Mouse (Mus musculus) kidney, embryonic 15.5 days (tissue): ENCODE measurements around the gene Sparc. TPM values are rescaled to one million over a fixed set of nuclear protein-coding genes. Genes with fewer than 3 reads are reported as not detected.

ENCODE experiments used
- ATAC-seq: fragments of 200-750 bp; cut with Nextera tagmentation; replicated peaks from 2 replicates; pipeline ENCODE4 v1.8.0; 2017; ENCODE audit warnings: moderate TSS enrichment; ENCODE audit not compliant: low FRiP score
- H3K27ac ChIP-seq: fragments of 300-500 bp; sonication (generic); 2 replicates; pipeline ENCODE4 v1.5.1; 2015; ENCODE audit warnings: mild to moderate bottlenecking, inconsistent platforms
- H3K27me3 ChIP-seq: fragments of 300-500 bp; sonication (generic); 2 replicates; pipeline ENCODE4 v1.6.1; 2015; ENCODE audit warnings: inconsistent platforms
- H3K36me3 ChIP-seq: fragments of 300-500 bp; sonication (generic); 2 replicates; pipeline ENCODE4 v1.6.1; 2015; ENCODE audit warnings: inconsistent platforms
- H3K4me1 ChIP-seq: fragments of 300-500 bp; sonication (generic); 2 replicates; pipeline ENCODE4 v1.6.1; 2015; ENCODE audit warnings: inconsistent platforms
- H3K4me2 ChIP-seq: fragments of 300-500 bp; sonication (generic); 2 replicates; pipeline ENCODE4 v1.6.1; 2015; ENCODE audit warnings: moderate library complexity, mild to moderate bottlenecking, inconsistent platforms
- H3K4me3 ChIP-seq: fragments of 300-500 bp; sonication (generic); replicated peaks from 2 replicates; pipeline ENCODE4 v1.5.1; 2015; ENCODE audit warnings: mild to moderate bottlenecking, inconsistent platforms
- H3K9ac ChIP-seq: fragments of 300-500 bp; sonication (generic); 2 replicates; pipeline ENCODE4 v1.6.1; 2015; ENCODE audit warnings: mild to moderate bottlenecking, inconsistent platforms
- H3K9me3 ChIP-seq: fragments of 300-500 bp; sonication (generic); replicated peaks from 2 replicates; pipeline ENCODE4 v1.6.1; 2016; ENCODE audit warnings: inconsistent platforms
- WGBS: fragments of 180-500 bp; shearing (Covaris S2); methylation state at CpG from one replicate; pipeline ENCODE4 v1.1.7; 2015; ENCODE audit warnings: mixed read lengths; 5-methylcytosine and 5-hydroxymethylcytosine counted together
- polyA plus RNA-seq: library from polyadenylated mRNA; unstranded; fragments of >200 nt; fragmentation: Nextera tagmentation; extraction: Ambion mirVana; gene quantifications from 2 replicates; pipeline ENCODE4 v1.2.1, GENCODE M21; 2015

Gene Sparc
- polyA plus RNA-seq, result 1,364 and 1,510 TPM in 2 replicates

- Histone ChIP-seq H3K9me3 (no peaks in the 10 kb centered on the region), H3K27ac (peak within 1 kb of the TSS; percentile 59), H3K9ac (no peak within 1 kb of the TSS), H3K36me3 (no peaks in the 10 kb centered on the region), H3K4me2 (no peak within 1 kb of the TSS), H3K27me3 (no peaks in the 10 kb centered on the region), H3K4me3 (no peak within 1 kb of the TSS), H3K4me1 (peaks cover 72% of the 10 kb centered on the region)
- no peak for ATAC-seq
- WGBS, result 92% methylated on average over 1 of the region's 1 CpGs
Measured at GRCm38 (mm10) chr11:55422978-55423377, at the start of gene Sparc. Gene Sparc (minus strand): TSS chr11:55423183.

GRCm38 (mm10) chr11:55471467-55471866, 48.5 kb upstream of the Sparc start:
- Histone ChIP-seq H3K4me3 (peak overlapping the region; percentile 88), H3K4me2 (peak overlapping the region; percentile 69), H3K4me1 (peaks cover 44% of the 10 kb centered on the region), H3K27ac (no peak overlapping the region), H3K9me3 (no peaks in the 10 kb centered on the region), H3K27me3 (no peaks in the 10 kb centered on the region), H3K36me3 (peaks cover 30% of the 10 kb centered on the region), H3K9ac (peak overlapping the region; percentile 95)
- WGBS, result 76% methylated on average over 7 of the region's 7 CpGs
- no peak for ATAC-seq

- 0 out of 2 replicates have a peak overlapping the region, but pooled peaks have one; percentile 3 for H3K27ac ChIP-seq
- H3K4me3 ChIP-seq, result peak overlapping the region; percentile 88
- H3K4me2 ChIP-seq, result peak overlapping the region; percentile 69
- H3K4me1 ChIP-seq, result peaks cover 41% of the 10 kb centered on the region
- peak overlapping the region; percentile 95 for H3K9ac ChIP-seq
- no peak for ATAC-seq
- WGBS, result 27% methylated on average over 8 of the region's 8 CpGs
- peaks cover 30% of the 10 kb centered on the region for H3K36me3 ChIP-seq
- no peaks in the 10 kb centered on the region for H3K9me3 ChIP-seq
- no peaks in the 10 kb centered on the region for H3K27me3 ChIP-seq
Measured at GRCm38 (mm10) chr11:55470761-55471160, 47.8 kb upstream of the Sparc start.

- Histone ChIP-seq H3K9ac (peak overlapping the region; percentile 95), H3K4me3 (peak overlapping the region; percentile 88), H3K9me3 (no peaks in the 10 kb centered on the region), H3K36me3 (peaks cover 30% of the 10 kb centered on the region), H3K27me3 (no peaks in the 10 kb centered on the region), H3K4me1 (peaks cover 40% of the 10 kb centered on the region), H3K4me2 (peak overlapping the region; percentile 69), H3K27ac (peak overlapping the region; percentile 89)
- ATAC-seq, result no peak; the same call in 1 of the 2 replicates
- WGBS, result under 1% methylated on average over 46 of the region's 46 CpGs
Measured at GRCm38 (mm10) chr11:55469923-55470691, 47.1 kb upstream of the Sparc start.

- WGBS, result 0% methylated on average over 57 of the region's 57 CpGs
Measured at GRCm38 (mm10) chr11:55469048-55469843, 46.3 kb upstream of the Sparc start, which contains the start of gene G3bp1. Gene G3bp1 (plus strand): TSS chr11:55469685.

GRCm38 (mm10) chr11:55468611-55469047, 45.6 kb upstream of the Sparc start:
- Histone ChIP-seq H3K9ac (peak overlapping the region; percentile 59), H3K27ac (peak overlapping the region; percentile 97), H3K4me1 (peaks cover 40% of the 10 kb centered on the region), H3K27me3 (no peaks in the 10 kb centered on the region), H3K4me2 (peak overlapping the region; percentile 87), H3K9me3 (no peaks in the 10 kb centered on the region), H3K4me3 (peak overlapping the region; percentile 88), H3K36me3 (peaks cover 15% of the 10 kb centered on the region)
- WGBS, result 2% methylated on average over 17 of the region's 17 CpGs
- 0 out of 2 replicates have a peak, but pooled peaks have one; percentile 24 for ATAC-seq

More at GRCm38 (mm10) chr11:55469048-55469843, 46.3 kb upstream of the Sparc start, which contains the start of gene G3bp1:
- Histone ChIP-seq H3K27me3 (no peaks in the 10 kb centered on the region), H3K36me3 (peaks cover 21% of the 10 kb centered on the region), H3K4me2 (peak within 1 kb of the TSS; percentile 87), H3K4me3 (peak within 1 kb of the TSS; percentile 88), H3K27ac (peak within 1 kb of the TSS; percentile 97), H3K9ac (peak within 1 kb of the TSS; percentile 95), H3K4me1 (peaks cover 44% of the 10 kb centered on the region), H3K9me3 (no peaks in the 10 kb centered on the region)
- ATAC-seq, result peak; percentile 97

GRCm38 (mm10) chr11:55468012-55468411, 45.0 kb upstream of the Sparc start:
- WGBS, result 53% methylated on average over 10 of the region's 10 CpGs
- Histone ChIP-seq H3K4me2 (peak overlapping the region; percentile 87), H3K36me3 (peaks cover 9% of the 10 kb centered on the region), H3K9ac (no peak overlapping the region), H3K4me1 (peaks cover 34% of the 10 kb centered on the region), H3K4me3 (peak overlapping the region; percentile 88; the same call in 1 of the 2 replicates), H3K9me3 (no peaks in the 10 kb centered on the region), H3K27me3 (no peaks in the 10 kb centered on the region), H3K27ac (peak overlapping the region; percentile 97)
- no peak; the same call in 1 of the 2 replicates for ATAC-seq

- WGBS, result 83% methylated on average over 3 of the region's 3 CpGs
- Histone ChIP-seq H3K4me1 (peaks cover 30% of the 10 kb centered on the region), H3K4me2 (no peak overlapping the region), H3K36me3 (no peaks in the 10 kb centered on the region), H3K4me3 (no peak overlapping the region), H3K9me3 (no peaks in the 10 kb centered on the region), H3K27ac (0 out of 2 replicates have a peak overlapping the region, but pooled peaks have one; percentile 51), H3K9ac (no peak overlapping the region), H3K27me3 (no peaks in the 10 kb centered on the region)
- no peak for ATAC-seq
Measured at GRCm38 (mm10) chr11:55465177-55465576, 42.2 kb upstream of the Sparc start.

GRCm38 (mm10) chr11:55464707-55465106, 41.7 kb upstream of the Sparc start:
- Histone ChIP-seq H3K4me1 (peaks cover 34% of the 10 kb centered on the region), H3K9ac (no peak overlapping the region), H3K4me3 (no peak overlapping the region), H3K36me3 (no peaks in the 10 kb centered on the region), H3K27me3 (no peaks in the 10 kb centered on the region), H3K9me3 (no peaks in the 10 kb centered on the region), H3K4me2 (no peak overlapping the region), H3K27ac (0 out of 2 replicates have a peak overlapping the region, but pooled peaks have one; percentile 51)
- 83% methylated on average over 10 of the region's 10 CpGs for WGBS
- no peak for ATAC-seq

GRCm38 (mm10) chr11:55462149-55462548, 39.2 kb upstream of the Sparc start:
- no peaks in the 10 kb centered on the region for H3K9me3 ChIP-seq
- ATAC-seq, result no peak
- 0 out of 2 replicates have a peak overlapping the region, but pooled peaks have one; percentile 92 for H3K27ac ChIP-seq
- no peak overlapping the region for H3K4me2 ChIP-seq
- peaks cover 35% of the 10 kb centered on the region for H3K4me1 ChIP-seq
- 0 out of 2 replicates have a peak, but pooled peaks cover 7% of the 10 kb centered on the region for H3K36me3 ChIP-seq
- 96% methylated on average over 9 of the region's 9 CpGs for WGBS
- no peaks in the 10 kb centered on the region for H3K27me3 ChIP-seq
- H3K9ac ChIP-seq, result no peak overlapping the region
- no peak overlapping the region for H3K4me3 ChIP-seq

GRCm38 (mm10) chr11:55461019-55461645, 38.1 kb upstream of the Sparc start, which contains the start of gene Atox1:
Gene Atox1 (minus strand): TSS chr11:55461239.
- Histone ChIP-seq H3K4me3 (peak within 1 kb of the TSS; percentile 87), H3K36me3 (0 out of 2 replicates have a peak, but pooled peaks cover 10% of the 10 kb centered on the region), H3K4me2 (peak within 1 kb of the TSS; percentile 92), H3K9me3 (no peaks in the 10 kb centered on the region), H3K27ac (peak within 1 kb of the TSS; percentile 92), H3K9ac (peak within 1 kb of the TSS; percentile 78), H3K4me1 (peaks cover 35% of the 10 kb centered on the region), H3K27me3 (no peaks in the 10 kb centered on the region)
- peak; percentile 98 for ATAC-seq
- under 1% methylated on average over 36 of the region's 36 CpGs for WGBS
